Mouse (Mus musculus): ENCODE data around the gene Exoc1.

The Exoc1 gene

DNA sequence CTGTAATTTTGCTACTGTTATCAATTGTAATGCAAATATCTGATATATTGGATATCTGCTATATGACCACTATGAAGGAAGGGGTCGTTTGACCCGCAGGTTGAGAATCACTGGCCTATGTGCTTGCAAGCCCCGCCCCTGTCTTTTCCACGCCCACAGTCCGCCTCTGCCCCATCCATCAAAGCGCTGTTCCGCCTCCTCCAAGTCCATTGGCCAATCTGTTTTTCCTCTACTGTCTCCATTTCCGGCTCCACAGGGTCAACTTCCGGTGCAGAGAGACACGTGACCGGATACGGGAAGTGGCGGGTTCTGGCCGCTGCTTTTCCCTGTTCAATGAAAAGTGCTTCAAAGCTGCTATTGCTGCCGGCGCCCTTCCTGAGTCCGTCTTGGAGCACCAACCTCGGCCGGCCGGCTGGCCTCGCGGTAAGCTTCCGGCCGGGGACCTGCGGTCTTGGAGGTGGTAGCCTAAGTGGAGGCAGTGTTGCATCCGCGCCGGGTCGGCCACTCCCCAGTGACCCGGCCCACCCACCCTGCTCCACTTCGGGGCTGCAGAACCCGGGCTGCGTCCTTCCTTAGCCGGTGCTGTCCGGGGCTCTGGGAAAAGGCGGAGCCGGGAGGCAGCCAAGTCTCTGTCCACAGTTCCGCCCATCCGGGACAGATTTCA lies at the start of gene Exoc1:
TSS of gene Exoc1 (plus strand) at position 272 of the 664 bp plus-strand sequence.
- in situ Hi-C loops (cut with MboI; ENCODE audit: low sequenced_read_pairs): no loop called here

- in situ Hi-C loops (cut with MboI; ENCODE audit: low sequenced_read_pairs): no loop called here
Observed at GRCm38 (mm10) chr5:76483811-76484210, 45.3 kb upstream of the Exoc1 start, which contains the start of gene Gm7271. Gene Gm7271, plus strand, starts transcription at chr5:76484040.

- in situ Hi-C loops (cut with MboI; ENCODE audit: low sequenced_read_pairs): no loop called here
Observed at GRCm38 (mm10) chr5:76495126-76495525, 34.0 kb upstream of the Exoc1 start.

DNA sequence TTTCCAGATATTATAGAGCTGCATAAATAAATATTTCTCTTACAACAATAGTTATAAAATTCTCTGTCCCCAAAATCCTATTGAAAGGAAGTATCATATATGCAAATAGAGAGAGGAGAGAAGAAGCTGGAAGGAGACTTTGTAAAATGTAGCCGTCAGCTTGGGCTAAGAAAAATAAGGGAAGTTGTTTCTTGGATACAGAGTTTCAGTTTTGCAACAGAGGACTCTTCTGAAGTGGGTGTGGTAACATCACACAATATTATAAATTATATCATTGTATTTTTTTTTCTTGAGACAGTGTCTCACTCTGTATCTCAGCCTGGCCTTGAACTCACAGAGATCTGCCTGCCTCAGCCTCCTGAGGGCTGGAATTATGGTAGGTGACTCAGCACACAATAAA lies 6.7 kb upstream of the Exoc1 start:
- in situ Hi-C loops (cut with MboI; ENCODE audit: low sequenced_read_pairs): no loop called here

GRCm38 (mm10) chr5:76524623-76525022 lies 4.5 kb upstream of the Exoc1 start:
- in situ Hi-C loops (cut with MboI; ENCODE audit: low sequenced_read_pairs): no loop called here

GRCm38 (mm10) chr5:76525066-76525465 lies 4.0 kb upstream of the Exoc1 start:
- in situ Hi-C loops (cut with MboI; ENCODE audit: low sequenced_read_pairs): no loop called here

DNA sequence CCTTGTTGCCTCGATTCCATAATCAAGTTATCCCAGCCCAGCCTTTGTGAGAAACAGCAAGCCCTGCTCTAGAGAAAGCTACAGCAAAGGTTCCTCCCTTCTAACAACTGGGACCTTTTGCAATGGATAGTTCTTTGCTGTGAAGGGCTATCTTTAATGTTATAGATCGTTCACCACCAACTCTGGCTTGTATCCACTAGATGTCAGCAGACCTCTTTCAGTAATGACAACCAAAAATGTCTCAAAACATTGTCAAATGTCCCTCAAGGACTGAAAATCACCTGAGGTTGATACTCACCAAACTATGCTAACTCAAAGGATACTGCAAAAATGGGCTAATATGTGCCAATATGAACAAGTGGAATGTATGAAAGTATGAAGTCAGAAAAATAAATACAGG lies 3.3 kb upstream of the Exoc1 start:
- in situ Hi-C loops (cut with MboI; ENCODE audit: low sequenced_read_pairs): no loop called here

GRCm38 (mm10) chr5:76529704-76530066 lies 574 bp downstream of the Exoc1 start:
- in situ Hi-C loops (cut with MboI; ENCODE audit: low sequenced_read_pairs): no loop called here

GRCm38 (mm10) chr5:76533186-76533585 lies 4.1 kb downstream of the Exoc1 start:
- in situ Hi-C loops (cut with MboI; ENCODE audit: low sequenced_read_pairs): no loop called here

GRCm38 (mm10) chr5:76536231-76536630 lies 7.1 kb downstream of the Exoc1 start:
- in situ Hi-C loops (cut with MboI; ENCODE audit: low sequenced_read_pairs): no loop called here

DNA sequence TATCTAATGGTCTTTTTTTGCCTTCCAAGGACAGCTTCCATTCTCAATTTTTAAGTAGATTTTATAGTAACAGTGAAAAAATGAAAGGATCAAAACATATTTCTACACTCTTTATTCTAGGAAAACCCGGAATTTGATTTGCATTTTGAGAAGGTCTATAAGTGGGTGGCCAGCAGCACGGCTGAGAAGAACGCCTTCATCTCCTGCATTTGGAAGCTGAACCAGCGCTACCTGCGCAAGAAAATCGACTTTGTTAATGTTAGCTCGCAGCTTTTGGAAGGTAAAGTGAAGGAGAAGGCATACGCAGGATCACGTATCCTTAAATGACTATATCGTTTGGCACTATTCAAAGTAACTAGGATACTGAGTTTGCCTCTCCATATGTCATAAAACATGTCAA lies 8.5 kb downstream of the Exoc1 start:
- in situ Hi-C loops (cut with MboI; ENCODE audit: low sequenced_read_pairs): no loop called here

DNA sequence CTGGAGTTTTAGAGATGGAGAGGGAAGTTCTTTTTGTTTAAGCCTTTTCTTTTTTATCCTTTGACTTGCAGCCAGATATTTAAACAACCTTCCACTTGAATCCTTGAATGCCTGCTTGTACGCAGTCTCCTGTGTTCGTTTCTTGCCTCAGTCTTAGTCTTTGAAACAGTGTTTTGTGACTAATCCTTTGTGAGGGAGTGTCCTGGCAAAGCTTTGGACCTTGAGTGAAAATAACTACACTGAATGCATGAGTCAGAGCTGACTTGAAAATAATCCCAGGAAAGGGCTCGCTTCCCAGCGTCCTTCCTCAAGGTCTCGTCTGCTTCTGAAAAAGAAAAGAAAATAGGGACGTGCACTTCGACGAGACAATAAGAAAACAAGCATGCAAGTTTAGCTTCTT lies 11.1 kb downstream of the Exoc1 start:
- in situ Hi-C loops (cut with MboI; ENCODE audit: low sequenced_read_pairs): no loop called here

DNA sequence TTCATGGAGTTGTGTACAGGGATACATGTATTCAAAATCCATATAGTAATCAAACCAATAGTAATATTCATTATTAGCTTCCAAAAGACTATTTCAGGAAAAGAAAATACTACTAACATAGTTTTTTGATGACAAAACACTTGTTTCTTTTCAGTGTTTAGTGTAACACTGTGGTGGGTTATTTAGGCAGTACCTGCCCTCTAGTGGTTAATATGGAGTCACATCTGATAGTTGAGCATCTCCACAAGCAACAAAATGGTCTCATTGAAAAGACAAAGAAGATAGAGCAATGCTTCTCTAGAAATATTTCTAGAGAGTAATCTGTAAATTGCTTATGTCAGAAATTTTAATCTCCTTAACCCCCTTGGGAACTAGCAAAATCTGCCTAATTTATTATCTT lies 11.7 kb downstream of the Exoc1 start:
- in situ Hi-C loops (cut with MboI; ENCODE audit: low sequenced_read_pairs): no loop called here

DNA sequence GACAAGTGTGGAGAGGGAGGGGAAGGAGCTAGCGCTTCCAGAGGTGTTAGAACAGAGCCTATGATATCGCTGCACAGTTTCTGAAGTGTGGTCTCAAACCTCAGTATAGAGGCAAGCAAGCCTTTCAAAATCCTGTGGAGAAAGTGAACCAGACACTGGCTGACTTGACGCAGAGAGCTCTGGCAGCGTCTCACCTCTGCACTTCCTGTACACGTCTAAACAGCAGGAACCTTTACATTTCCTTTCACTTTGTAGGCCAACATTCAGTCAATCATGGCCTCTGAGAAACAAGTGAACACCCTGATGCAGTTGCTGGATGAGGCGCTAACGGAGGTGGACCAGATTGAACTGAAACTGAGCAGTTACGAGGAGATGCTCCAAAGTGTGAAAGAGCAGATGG lies 14.1 kb downstream of the Exoc1 start:
- in situ Hi-C loops (cut with MboI; ENCODE audit: low sequenced_read_pairs): no loop called here

DNA sequence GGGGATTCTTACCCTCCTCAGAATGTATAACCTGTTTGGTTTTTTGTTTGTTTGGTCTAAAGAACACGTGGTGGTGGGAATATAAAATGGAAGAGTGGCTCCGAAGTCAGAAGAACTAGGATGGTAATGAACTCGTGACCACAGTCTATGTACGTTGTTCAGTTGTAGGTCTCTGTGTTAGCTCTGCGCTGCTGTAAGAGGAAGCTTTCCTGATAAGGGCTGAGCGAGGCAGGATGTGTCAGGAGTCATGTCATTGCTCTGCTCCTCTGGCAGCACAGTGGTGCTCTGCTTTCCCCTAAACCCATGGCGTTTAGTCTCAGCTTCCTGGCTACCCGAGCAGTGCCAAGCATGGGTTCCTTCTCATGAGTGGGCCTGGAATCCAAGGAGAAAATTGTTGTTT lies 21.3 kb downstream of the Exoc1 start:
- in situ Hi-C loops (cut with MboI; ENCODE audit: low sequenced_read_pairs): no loop called here

DNA sequence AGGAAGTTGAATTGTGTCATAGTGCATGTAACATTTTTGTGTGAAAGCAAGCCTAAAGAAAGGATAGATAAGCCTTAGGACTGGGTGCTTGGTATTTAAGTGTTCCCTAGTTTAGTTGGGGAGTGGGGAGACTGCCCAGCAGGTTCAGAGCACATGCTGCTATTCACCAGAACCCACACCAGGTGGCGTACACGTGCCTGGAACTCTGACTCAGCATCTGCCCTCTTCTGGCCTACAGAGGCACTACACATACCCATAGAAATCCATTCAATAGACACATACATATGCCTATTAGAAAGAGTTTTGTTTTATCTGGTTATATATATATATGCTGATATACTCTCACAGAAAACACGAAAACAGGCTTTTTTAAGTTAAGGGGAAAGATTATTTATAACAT lies 36.2 kb downstream of the Exoc1 start:
- in situ Hi-C loops (cut with MboI; ENCODE audit: low sequenced_read_pairs): no loop called here

GRCm38 (mm10) chr5:76574251-76574650 lies 45.1 kb downstream of the Exoc1 start:
- in situ Hi-C loops (cut with MboI; ENCODE audit: low sequenced_read_pairs): no loop called here

DNA sequence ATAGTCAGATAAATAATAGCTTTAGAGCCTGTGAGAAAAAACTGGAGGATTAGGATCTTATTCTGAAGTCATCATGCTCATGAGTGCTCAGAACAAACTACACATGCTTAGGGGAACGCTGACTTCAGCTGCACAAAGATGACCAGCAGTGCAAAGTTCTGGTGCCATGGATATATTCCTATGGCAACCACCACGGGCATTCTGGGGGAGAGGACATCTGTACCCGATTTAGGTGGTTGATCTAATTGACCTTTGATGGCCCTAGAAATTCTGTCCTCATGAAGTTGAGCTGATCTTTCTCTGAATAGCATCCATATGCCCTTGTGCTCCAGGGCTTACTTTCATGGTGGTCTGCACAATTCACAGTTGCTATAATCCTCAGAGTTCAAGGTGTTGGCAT lies 47.9 kb downstream of the Exoc1 start:
- in situ Hi-C loops (cut with MboI; ENCODE audit: low sequenced_read_pairs): loop anchor here (25.0 kb wide), 1 partner anchor 260 kb away; no protein-coding TSS in a partner anchor

DNA sequence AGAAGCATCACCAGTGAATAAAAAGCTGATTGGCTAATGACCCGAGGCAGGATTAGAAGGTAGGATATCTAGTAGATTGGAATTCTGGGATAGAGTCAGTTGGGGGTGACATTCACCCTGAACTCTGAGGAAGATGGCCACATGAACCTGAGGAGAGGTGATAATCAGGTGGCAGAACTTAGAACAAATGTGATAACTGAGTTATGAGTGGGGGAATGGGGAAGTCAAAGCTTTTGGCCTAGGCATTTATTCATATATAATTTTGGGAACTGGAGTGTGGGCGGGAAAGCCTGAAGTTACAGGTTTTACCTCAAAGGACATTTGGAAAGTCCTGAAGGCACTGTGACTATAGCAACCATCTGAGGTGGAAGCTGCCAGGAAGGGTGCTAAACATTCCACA lies 56.3 kb downstream of the Exoc1 start:
- in situ Hi-C loops (cut with MboI; ENCODE audit: low sequenced_read_pairs): loop anchor here (25.0 kb wide), 1 partner anchor 252 kb away; no protein-coding TSS in a partner anchor

DNA sequence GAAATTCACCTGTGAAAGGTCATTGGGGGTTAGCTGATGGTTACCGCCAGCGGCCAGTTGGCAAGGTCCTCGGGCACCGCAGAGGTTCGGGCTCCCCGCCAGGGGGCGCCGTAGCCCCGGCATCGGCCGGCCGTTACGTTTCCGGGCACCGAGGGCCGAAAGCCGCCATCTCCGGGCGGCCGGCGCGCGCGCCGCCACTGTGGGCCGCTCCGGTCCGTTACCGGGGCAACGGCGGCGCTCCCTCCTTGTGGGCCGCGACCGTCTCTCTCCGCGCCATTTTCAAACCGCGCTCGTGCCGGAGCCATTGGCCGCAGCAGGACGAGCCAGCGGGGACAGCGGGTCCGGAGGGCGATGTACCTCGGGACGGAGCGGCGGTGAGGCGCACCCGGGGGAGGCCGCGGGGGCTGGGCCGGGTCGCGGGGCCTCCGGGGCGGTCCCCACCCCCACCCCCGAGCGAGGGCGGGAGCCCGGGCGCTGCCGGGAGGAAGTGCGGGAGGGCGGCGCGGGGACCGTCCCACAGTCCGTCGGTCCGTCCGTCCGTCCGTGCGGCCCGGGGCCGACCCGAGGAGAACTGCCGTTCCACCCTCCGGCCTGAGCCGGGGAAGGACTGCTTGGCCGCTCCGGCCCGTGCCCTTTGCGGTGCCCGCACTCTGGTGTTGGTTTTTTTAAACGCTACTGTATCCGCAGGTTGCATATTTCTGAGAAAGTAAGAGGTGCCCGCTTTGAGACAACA lies 59.6 kb downstream of the Exoc1 start, which contains the start of gene Cep135:
TSS of gene Cep135 (plus strand) at position 148 of the 733 bp plus-strand sequence.
- in situ Hi-C loops (cut with MboI; ENCODE audit: low sequenced_read_pairs): loop anchor here (25.0 kb wide), 1 partner anchor 249 kb away; no protein-coding TSS in a partner anchor

- in situ Hi-C loops (cut with MboI; ENCODE audit: low sequenced_read_pairs): loop anchor here (25.0 kb wide), 1 partner anchor 248 kb away; no protein-coding TSS in a partner anchor
Observed at GRCm38 (mm10) chr5:76589311-76589710, 60.2 kb downstream of the Exoc1 start.

GRCm38 (mm10) chr5:76590009-76590408 lies 60.9 kb downstream of the Exoc1 start:
- in situ Hi-C loops (cut with MboI; ENCODE audit: low sequenced_read_pairs): loop anchor here (25.0 kb wide), 1 partner anchor 247 kb away; no protein-coding TSS in a partner anchor

Measured in CH12F3 (cell line).